Mouse (Mus musculus): ENCODE results near the gene Tmem184b. TPM values are rescaled to one million over a fixed set of nuclear protein-coding genes. Genes with fewer than 3 reads are reported as not detected.

The Tmem184b gene
- total RNA-seq, 2 experiments from 2014 or later, result 72.4 to 77.4 TPM

DNA sequence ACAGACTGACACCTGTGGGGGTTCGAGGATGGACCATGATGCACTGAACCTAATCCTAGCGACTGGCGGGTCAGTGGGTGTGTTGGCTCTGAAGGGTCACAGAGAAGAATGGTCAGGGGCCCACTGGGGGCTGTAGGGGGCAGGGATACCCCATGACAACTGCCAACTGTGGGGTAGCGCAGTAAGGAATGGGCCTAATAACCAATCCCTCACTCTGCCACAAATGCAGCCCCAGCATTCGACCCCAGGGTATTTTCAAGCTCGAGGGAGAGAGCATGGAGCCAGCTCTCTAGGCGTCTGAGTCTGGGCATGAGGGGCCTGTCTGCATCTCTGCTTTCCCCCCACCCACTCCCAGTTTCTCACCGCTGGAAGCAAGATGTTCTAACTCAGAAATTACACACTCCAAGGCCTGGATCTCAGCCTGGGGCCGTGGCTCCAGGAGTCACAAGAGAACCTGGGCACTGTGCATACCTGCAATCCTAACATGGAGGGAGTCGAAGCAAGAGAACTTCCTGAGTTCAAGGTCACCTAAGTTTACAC is 27.2 kb upstream of the Tmem184b start:
- DNase-seq (ENCODE audit: low spot score in 2 of 2), result no peak

GRCm38 (mm10) chr15:79429994-79430393 is 26.6 kb upstream of the Tmem184b start:
- no peak for DNase-seq (ENCODE audit: low spot score in 2 of 2)

DNA sequence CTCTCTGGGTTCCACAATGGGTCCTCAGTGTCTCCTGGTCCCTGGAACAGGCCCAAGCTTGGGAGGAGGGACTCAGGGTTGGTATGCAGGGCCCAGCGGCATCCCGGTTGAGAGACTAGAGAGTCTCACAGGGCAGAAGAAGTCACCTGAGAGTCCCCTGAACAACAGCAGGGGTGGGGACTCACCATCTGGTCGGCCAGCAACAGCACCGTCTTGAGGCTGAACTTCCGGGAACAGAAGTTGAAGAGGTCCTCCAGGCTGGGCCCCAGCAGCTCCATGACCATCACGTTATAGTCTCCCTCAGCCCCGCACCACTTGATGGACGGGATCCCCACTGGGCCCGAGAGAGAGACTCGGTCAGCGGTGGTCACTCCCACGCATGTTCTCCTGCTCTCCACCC is 26.2 kb upstream of the Tmem184b start:
- no peak for DNase-seq (ENCODE audit: low spot score in 2 of 2)

DNA sequence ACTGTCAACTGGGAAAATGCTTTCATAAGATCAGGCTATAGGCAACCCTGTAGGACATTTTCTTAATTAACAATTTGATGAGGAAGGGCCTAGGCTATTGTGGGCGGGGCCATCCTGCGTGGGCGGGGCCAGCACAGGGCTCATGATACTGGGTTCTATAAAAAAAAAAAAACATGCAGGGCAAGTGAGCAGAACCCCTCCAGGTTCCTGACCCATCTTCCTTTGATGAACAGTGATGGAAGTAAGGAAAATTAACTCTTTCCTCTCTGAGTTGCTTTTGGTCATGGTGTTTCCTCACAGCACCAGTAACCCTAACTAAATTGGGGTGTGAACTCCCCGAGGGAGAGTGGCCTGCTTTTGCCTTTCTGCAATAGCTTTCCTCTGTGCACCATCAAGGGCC is 25.2 kb upstream of the Tmem184b start:
- DNase-seq (ENCODE audit: low spot score in 2 of 2), result no peak

- DNase-seq (ENCODE audit: low spot score in 2 of 2), result no peak
Observed at GRCm38 (mm10) chr15:79427516-79427915, 24.1 kb upstream of the Tmem184b start.

DNA sequence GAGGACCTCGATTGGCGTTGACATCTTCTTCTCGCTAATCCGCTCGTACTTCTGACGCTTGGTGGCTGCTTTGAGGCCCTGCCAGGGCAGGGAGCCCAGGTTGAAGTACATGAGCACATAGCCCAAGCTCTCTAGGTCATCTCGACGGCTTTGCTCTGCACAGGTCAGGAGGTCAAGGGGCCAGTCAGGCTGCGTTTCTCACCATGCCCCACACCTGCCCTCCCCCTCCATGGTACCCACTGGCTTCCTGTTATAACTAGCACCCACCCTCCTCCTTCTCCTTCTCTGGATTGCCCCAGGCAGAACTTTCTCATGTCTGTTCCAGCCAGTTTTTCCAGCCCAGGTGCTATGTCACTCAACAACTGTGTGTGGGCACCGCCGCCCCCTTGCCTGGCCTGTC is 22.1 kb upstream of the Tmem184b start:
- DNase-seq (ENCODE audit: low spot score in 2 of 2), result no peak

DNA sequence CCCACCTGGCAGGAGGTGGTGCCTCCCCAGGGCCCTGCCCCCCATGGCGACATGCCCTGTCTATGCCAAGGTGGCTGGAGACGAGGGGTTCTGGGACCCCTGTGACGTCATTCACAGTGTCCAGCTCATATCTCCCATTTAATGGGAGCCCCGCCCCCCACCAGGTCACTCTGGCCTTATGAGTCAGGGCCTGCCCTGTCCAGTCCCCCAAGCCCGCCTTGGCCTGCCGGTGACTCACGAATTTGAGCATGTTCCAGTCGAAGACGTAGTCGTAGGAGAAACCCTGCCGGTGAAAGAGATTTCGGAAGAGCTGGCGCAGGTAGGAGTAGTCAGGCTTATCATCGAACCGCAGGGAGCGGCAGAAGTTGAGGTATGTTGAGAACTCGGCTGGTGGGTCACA is 21.2 kb upstream of the Tmem184b start:
- DNase-seq (ENCODE audit: low spot score in 2 of 2), result no peak

GRCm38 (mm10) chr15:79422715-79423243 is 19.4 kb upstream of the Tmem184b start:
- DNase-seq (ENCODE audit: low spot score in 2 of 2), result no peak

DNA sequence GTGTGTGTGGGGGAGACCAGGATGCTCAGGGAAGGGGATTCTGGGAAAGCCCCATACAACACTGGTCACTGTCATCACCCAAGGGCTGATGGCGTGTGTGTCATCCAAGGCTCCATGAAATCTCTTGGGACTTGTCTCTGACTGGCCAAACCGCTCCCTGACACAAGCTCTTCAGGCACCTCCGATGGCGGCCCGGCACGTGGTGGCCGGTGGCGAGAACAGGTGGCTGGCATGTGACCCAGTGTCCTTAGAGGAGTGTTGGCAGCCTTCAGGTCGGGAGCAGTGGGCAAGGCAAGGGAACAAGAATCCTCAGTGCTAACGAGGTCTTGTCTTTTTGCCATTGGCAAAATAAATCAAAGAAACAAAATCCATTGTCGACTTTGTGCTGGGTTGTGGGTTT is 15.3 kb upstream of the Tmem184b start:
- no peak for DNase-seq (ENCODE audit: low spot score in 2 of 2)

GRCm38 (mm10) chr15:79418265-79418664 is 14.9 kb upstream of the Tmem184b start:
- DNase-seq (ENCODE audit: low spot score in 2 of 2), result no peak

GRCm38 (mm10) chr15:79417379-79417778 is 14.0 kb upstream of the Tmem184b start:
- DNase-seq (ENCODE audit: low spot score in 2 of 2), result no peak

DNA sequence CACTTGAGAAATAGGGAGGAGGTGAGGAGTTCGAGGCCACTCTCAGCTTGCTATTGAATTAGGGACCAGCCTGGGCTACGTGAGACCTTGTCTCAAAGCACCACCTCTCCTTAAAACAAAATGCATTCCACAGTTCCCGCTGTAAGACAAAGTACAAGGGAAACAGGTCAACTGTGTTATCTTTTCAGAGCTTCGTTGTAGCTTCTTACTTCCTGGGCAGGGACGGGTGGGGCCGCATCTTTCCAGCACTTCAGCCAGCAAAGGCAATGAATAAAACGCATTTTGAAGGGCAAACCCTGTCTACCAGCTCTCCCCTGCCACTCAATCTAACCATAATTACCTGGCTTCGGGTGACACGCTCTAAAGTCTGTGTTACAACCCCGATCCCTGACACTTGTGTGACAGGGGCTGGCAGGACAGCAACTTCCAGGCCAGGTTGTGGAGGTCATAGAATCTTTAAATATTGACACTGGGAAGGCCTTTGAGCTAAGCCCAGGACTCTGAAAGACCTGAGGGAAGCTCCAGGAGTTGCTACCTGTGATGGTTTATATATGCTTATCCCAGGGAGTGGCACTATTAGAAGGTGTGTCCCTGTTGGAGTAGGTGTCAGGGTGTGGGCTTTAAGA is 13.2 kb upstream of the Tmem184b start:
- DNase-seq (ENCODE audit: low spot score in 2 of 2), result no peak

DNA sequence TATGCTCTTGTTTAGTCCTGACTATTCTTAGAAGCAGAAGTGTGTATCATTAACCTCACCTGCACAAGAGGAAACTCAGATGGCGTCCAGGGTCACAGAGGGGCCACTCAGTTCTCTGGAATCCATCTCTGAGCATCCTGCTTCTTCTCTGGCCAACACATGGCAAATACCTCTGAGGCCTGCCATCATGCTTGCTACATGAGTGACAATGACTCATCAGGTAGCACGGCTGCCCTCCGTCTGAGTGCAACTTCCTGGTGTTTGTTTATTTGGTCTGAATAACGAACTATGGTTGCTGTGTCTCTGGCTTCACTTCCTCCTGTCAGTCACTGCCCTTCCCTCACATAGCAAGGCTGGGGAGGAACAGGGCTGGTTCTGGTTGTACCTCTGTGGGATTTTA is 11.1 kb upstream of the Tmem184b start:
- DNase-seq (ENCODE audit: low spot score in 2 of 2), result no peak

- DNase-seq (ENCODE audit: low spot score in 2 of 2), result no peak
Observed at GRCm38 (mm10) chr15:79413802-79414201, 10.4 kb upstream of the Tmem184b start.

DNA sequence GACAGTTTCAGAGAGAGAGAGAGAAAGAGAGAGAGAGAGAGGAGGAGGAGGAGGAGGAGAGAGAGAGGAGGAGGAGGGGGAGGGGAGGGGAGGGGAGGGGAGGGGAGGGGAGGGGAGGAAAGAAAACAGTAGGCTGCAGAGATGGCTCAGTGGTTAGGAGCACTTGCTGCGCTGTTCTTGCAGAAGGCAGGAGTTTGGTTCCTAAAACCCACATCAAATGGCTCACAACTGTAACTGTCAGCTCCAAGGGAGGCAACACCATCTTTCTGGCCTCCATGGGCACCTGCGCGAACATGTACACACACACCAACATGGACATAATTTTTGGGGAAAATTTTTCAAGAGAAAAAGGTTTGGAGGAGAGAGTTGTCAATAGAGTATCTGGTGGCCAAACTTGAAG is 9.8 kb upstream of the Tmem184b start:
- no peak for DNase-seq (ENCODE audit: low spot score in 2 of 2)

DNA sequence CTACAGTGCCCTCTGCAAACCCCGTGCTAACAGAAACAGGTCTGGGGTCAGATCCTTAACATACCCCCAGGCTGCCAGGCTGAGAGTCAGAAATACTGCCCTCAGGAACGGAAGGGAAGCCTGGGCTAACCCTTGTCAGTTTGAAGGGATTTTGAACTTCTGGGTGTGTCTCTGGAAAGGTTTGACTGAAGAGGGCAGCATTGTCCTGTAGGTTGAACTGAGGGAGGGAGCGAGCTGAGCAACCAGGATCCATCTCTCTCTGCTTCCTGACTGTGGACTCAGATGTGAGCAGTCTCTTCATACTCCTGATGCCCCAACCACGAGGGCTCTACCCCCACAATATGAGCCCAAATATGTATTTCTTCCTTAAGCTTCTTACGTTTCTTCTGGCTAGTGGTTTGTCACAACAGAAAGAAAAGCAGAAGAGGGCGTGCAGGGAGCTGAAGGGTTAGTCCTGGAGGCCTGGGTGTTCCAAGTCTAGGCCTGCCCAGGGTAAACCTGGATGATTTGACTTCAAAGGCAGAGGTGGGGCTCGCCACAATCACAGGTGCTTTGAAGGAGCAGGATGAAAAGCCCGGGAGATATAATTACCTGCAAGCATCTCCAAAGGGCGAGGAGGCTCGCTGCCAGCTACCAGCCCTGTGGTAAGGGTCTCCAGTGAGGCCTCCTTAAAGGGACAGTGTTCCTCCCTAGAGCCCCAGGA is 8.1 kb upstream of the Tmem184b start:
- DNase-seq (ENCODE audit: low spot score in 2 of 2), result no peak

DNA sequence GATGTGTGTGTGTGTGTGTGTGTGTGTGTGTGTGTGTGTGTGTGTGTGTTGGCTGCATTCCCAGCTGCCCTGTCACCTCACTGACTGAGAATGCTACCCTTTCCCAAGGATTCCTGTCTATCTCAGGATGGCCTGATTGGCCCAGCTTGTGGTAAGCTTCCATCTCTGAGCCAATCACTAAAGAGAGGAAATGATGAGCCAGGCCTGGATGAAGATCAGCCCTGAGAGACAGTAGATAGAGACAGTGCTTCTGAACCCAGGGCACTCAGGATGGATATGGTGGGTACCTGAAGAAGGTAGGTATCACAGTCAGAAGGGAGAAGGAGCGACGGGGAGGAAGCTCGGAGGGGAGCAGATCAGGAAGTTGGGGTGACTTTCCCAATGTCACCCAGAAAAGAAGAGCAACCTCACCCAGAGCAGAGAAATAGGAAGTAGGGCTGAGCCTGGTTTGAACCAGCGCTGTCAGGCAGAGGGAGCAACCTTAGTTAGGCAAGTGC is 5.8 kb upstream of the Tmem184b start:
- DNase-seq (ENCODE audit: low spot score in 2 of 2), result no peak

- DNase-seq (ENCODE audit: low spot score in 2 of 2), result no peak
Observed at GRCm38 (mm10) chr15:79406564-79406963, 3.2 kb upstream of the Tmem184b start.

- DNase-seq (ENCODE audit: low spot score in 2 of 2), result no peak
Observed at GRCm38 (mm10) chr15:79404277-79404676, 908 bp upstream of the Tmem184b start.

GRCm38 (mm10) chr15:79403763-79404210 is 418 bp upstream of the Tmem184b start:
- DNase-seq (ENCODE audit: low spot score in 2 of 2), result no peak

DNA sequence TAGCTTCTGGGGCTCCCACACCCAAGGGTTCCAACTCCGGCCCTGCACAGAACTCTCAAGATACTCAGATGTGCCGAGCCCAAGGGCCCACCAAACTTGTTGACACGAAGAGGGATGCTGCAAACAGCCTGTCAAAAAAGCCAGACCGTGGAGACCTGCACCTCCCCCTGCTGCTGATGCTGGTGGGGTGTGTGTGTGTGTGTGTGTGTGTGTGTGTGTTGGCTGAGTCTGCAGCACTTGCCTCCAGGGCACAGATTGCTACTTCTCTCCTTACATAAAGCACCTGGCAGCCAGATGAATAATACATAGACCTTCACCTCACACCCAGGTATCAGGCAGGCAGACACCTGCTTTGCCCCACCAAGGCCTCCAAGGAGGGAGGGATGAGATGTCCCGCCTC is 1.2 kb downstream of the Tmem184b start:
- DNase-seq (ENCODE audit: low spot score in 2 of 2), result no peak

DNA sequence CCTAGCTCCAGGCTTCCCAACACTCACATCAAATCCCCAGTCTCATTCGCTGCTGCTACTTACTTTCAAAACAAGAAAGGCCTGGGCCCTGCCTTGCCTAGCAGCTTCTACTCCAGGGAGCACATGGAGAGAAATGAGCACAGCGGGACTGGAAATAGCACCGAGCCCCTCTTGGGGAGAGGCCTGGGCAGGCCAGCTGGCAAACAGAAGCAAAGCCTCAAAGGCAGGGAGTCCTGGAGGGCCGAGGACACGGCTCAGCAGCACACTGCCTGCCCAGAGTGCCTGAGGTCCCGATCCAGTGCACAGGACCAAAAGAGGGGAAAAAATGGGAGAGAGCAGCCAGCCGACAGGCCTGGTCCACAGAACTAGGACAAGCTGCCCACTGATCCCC is 2.4 kb downstream of the Tmem184b start:
- DNase-seq (ENCODE audit: low spot score in 2 of 2), result no peak

Data from gastrocnemius, postnatal 4 days (tissue).